Mouse (Mus musculus): ENCODE data around the gene Cxcl15. TPM values are rescaled to one million over a fixed set of nuclear protein-coding genes. Genes with fewer than 3 reads are reported as not detected.
"Not testable (repeated sequence)": the region's sequence is repeated elsewhere in the genome, so short reads cannot be mapped to it uniquely, and the experiment has no call there.

Cxcl15 gene
- polyA plus RNA-seq, 1 experiment from 2014 or later = not detected

DNA sequence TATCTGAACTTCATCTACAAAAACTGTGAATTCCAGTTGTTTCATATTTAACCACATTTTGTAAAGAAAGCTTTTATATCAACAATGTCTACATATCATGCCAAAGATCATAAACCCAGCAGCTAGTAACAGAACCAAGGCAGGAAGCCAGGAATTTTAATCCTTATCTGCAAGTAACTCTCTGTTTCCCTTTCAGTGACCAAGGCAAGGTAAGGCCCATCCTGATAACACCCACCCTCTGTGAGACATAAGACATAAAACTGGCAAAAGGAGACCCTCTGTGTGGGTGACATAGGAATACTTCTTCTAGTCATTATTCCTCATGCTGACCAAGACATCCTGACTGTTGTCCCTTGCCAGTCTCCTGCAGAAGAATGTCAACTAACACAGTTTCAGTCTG is 10.2 kb downstream of the Cxcl15 start:
- no peak overlapping the region for H3K4me3 ChIP-seq (replicated peaks)
- no peaks in the 10 kb centered on the region for H3K27me3 ChIP-seq
- no peak overlapping the region for H3K27ac ChIP-seq
- H3K4me1 ChIP-seq (replicated peaks) = no peaks in the 10 kb centered on the region
- H3K4me2 ChIP-seq = no peak overlapping the region
- no peaks in the 10 kb centered on the region for H3K36me3 ChIP-seq
- no peak for ATAC-seq (ENCODE audit: low read depth)
- DNase-seq = no peak
- no peaks in the 10 kb centered on the region for H3K9me3 ChIP-seq (replicated peaks)
- H3K9ac ChIP-seq = no peak overlapping the region

GRCm38 (mm10) chr5:90806050-90806449 is 11.7 kb downstream of the Cxcl15 start:
- no peaks in the 10 kb centered on the region for H3K9me3 ChIP-seq (replicated peaks)
- no peak overlapping the region for H3K4me2 ChIP-seq
- ATAC-seq (ENCODE audit: low read depth) (no peak), DNase-seq (no peak)
- H3K4me3 ChIP-seq (replicated peaks) = no peak overlapping the region
- no peak overlapping the region for H3K27ac ChIP-seq
- no peaks in the 10 kb centered on the region for H3K36me3 ChIP-seq
- no peaks in the 10 kb centered on the region for H3K27me3 ChIP-seq
- no peak overlapping the region for H3K9ac ChIP-seq
- no peaks in the 10 kb centered on the region for H3K4me1 ChIP-seq (replicated peaks)

- H3K4me2 ChIP-seq = no peak overlapping the region
- 59% methylated on average over 3 of the region's 3 CpGs for WGBS (ENCODE audit: insufficient replicate concordance)
- no peaks in the 10 kb centered on the region for H3K36me3 ChIP-seq
- H3K4me1 ChIP-seq (replicated peaks) = no peaks in the 10 kb centered on the region
- H3K4me3 ChIP-seq (replicated peaks) = no peak overlapping the region
- H3K9me3 ChIP-seq (replicated peaks) = no peaks in the 10 kb centered on the region
- DNase-seq = no peak
- no peak overlapping the region for H3K27ac ChIP-seq
- no peaks in the 10 kb centered on the region for H3K27me3 ChIP-seq
- no peak for ATAC-seq (ENCODE audit: low read depth)
- H3K9ac ChIP-seq = no peak overlapping the region
These were observed 13.0 kb downstream of the Cxcl15 start for GRCm38 (mm10) chr5:90807176-90807950.

- no peak overlapping the region for H3K27ac ChIP-seq
- DNase-seq (no peak), ATAC-seq (ENCODE audit: low read depth) (no peak)
- H3K36me3 ChIP-seq = no peaks in the 10 kb centered on the region
- no peaks in the 10 kb centered on the region for H3K9me3 ChIP-seq (replicated peaks)
- no peaks in the 10 kb centered on the region for H3K27me3 ChIP-seq
- H3K4me2 ChIP-seq = no peak overlapping the region
- no peaks in the 10 kb centered on the region for H3K4me1 ChIP-seq (replicated peaks)
- H3K4me3 ChIP-seq (replicated peaks) = no peak overlapping the region
- H3K9ac ChIP-seq = no peak overlapping the region
These were observed 25.4 kb downstream of the Cxcl15 start for GRCm38 (mm10) chr5:90819756-90820155.

GRCm38 (mm10) chr5:90832145-90832767 is 37.9 kb downstream of the Cxcl15 start:
- no peak overlapping the region for H3K4me2 ChIP-seq
- H3K9ac ChIP-seq = no peak overlapping the region
- WGBS (ENCODE audit: insufficient replicate concordance) = 70% methylated on average over 11 of the region's 11 CpGs
- H3K36me3 ChIP-seq = no peaks in the 10 kb centered on the region
- no peak overlapping the region for H3K27ac ChIP-seq
- ATAC-seq (ENCODE audit: low read depth) (no peak), DNase-seq (no peak)
- H3K9me3 ChIP-seq (replicated peaks) = no peaks in the 10 kb centered on the region
- H3K27me3 ChIP-seq = no peaks in the 10 kb centered on the region
- H3K4me1 ChIP-seq (replicated peaks) = no peaks in the 10 kb centered on the region
- no peak overlapping the region for H3K4me3 ChIP-seq (replicated peaks)

DNA sequence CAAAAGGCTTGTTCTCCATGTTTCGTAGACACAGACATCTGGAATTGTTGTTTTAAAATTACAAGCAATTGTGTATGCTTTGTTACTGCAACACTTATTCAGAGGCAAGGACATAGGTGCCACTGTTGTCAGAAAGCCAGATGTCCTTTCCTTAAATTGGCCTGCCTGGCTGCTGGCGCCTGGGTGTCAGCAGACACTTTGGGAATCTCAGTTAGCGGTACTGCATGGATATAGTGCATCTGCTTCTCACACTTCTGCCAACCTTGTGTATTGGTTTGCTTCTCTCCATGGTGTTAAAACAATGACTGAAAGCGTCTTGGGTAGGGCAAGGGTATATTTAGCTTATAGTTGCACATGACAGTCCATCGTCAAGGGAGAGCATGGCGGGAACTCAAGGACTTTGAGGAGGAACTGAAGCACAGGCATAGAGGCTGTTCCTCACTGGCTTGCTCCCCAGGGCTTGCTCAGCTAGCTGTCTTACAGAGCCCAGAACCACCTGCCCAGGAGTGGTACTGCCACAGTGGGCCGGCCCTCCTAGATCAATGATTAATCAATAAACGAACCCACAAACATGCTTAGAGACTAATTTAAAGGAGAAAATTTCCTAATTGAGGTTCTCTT is 38.5 kb downstream of the Cxcl15 start:
- WGBS (ENCODE audit: insufficient replicate concordance) = 75% methylated on average over 8 of the region's 8 CpGs
- no peak overlapping the region for H3K4me2 ChIP-seq
- no peaks in the 10 kb centered on the region for H3K27me3 ChIP-seq
- no peak for DNase-seq
- no peak overlapping the region for H3K9ac ChIP-seq
- no peak overlapping the region for H3K4me3 ChIP-seq (replicated peaks)
- no peak overlapping the region for H3K27ac ChIP-seq
- no peak for ATAC-seq (ENCODE audit: low read depth)
- H3K36me3 ChIP-seq = no peaks in the 10 kb centered on the region
- H3K4me1 ChIP-seq (replicated peaks) = no peaks in the 10 kb centered on the region
- H3K9me3 ChIP-seq (replicated peaks) = no peaks in the 10 kb centered on the region

GRCm38 (mm10) chr5:90834436-90834835 is 40.1 kb downstream of the Cxcl15 start:
- Histone ChIP-seq H3K9ac (no peak overlapping the region), H3K27me3 (no peaks in the 10 kb centered on the region), H3K36me3 (no peaks in the 10 kb centered on the region), H3K27ac (no peak overlapping the region), H3K4me1 (replicated peaks) (no peaks in the 10 kb centered on the region), H3K9me3 (replicated peaks) (no peaks in the 10 kb centered on the region), H3K4me3 (replicated peaks) (no peak overlapping the region), H3K4me2 (no peak overlapping the region)
- WGBS (ENCODE audit: insufficient replicate concordance) = 61% methylated on average over 4 of the region's 4 CpGs
- DNase-seq (no peak), ATAC-seq (ENCODE audit: low read depth) (no peak)

DNA sequence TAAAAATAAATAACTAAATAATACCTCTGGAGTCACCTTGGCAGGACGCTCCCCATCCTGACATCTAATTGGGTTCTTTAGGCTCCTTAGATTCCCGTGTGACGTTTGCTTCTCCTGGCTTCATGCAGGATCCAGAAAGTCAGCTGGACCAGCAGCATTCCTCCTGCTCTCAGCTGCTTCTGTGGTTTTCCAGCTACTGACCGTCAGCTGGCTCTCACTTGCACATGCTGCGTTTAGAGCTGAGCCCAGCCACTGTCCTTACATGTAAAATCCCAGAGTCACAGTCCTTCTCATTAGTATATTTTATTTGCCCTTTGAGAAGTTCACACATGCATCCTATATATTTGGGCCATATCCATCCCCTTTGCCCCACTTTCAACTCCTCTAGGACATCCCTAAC is 44.2 kb downstream of the Cxcl15 start:
- H3K27me3 ChIP-seq = no peaks in the 10 kb centered on the region
- no peaks in the 10 kb centered on the region for H3K4me1 ChIP-seq (replicated peaks)
- H3K4me2 ChIP-seq = no peak overlapping the region
- H3K27ac ChIP-seq = no peak overlapping the region
- no peaks in the 10 kb centered on the region for H3K9me3 ChIP-seq (replicated peaks)
- H3K36me3 ChIP-seq = no peaks in the 10 kb centered on the region
- H3K4me3 ChIP-seq (replicated peaks) = no peak overlapping the region
- DNase-seq = no peak
- H3K9ac ChIP-seq = no peak overlapping the region
- ATAC-seq (ENCODE audit: low read depth) = no peak
- 67% methylated on average over 5 of the region's 5 CpGs for WGBS (ENCODE audit: insufficient replicate concordance)

DNA sequence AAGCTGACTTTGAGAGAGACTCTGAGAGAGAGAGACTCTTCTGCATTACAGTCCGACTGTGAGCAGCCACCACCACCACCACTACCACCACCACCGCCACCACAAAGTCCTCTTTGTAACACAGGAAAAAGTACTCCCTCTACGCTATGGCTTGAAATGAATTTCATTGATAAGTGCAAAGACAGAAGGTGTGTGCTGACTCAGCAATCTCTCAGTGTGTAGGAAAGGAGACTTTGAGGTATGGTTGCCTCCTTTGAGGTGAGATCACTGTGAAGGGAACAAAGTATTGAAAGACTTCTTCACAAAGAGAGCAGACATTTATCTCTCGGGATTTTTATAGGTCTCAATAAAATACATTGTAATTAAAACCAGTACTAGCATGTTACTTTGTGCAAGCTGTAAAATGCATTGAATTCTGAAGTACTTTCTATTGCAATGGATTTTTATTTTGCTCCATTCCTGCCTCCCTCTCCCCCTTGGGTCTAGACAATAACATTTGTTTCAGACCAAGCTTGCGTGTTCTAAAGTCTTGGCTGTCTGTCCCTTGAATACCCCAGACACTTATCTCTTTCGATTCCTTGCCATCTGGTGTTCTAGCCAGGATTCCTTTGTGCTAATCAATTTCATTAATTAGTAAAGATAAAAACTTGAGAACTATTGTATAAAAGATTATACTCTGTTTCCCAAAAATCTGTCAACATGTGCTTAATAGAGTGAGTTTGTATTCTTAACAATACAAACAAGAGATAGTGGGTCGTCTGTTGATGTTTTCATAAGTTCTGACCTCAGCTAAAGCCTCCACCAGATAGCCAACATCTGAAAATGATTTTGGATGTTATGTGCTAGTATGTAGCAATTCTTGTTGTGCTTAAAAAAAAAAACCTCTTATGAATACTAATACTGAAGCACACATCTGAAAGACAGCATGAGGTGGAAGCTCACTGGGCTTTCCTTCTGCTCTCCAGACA is 46.9 kb downstream of the Cxcl15 start:
- Histone ChIP-seq H3K4me3 (replicated peaks) (no peak overlapping the region), H3K27me3 (no peaks in the 10 kb centered on the region), H3K27ac (no peak overlapping the region), H3K36me3 (no peaks in the 10 kb centered on the region), H3K4me2 (no peak overlapping the region), H3K4me1 (replicated peaks) (no peaks in the 10 kb centered on the region), H3K9ac (no peak overlapping the region), H3K9me3 (replicated peaks) (no peaks in the 10 kb centered on the region)
- WGBS (ENCODE audit: insufficient replicate concordance) = 53% methylated on average over 7 of the region's 7 CpGs
- DNase-seq (no peak), ATAC-seq (ENCODE audit: low read depth) (no peak)

DNA sequence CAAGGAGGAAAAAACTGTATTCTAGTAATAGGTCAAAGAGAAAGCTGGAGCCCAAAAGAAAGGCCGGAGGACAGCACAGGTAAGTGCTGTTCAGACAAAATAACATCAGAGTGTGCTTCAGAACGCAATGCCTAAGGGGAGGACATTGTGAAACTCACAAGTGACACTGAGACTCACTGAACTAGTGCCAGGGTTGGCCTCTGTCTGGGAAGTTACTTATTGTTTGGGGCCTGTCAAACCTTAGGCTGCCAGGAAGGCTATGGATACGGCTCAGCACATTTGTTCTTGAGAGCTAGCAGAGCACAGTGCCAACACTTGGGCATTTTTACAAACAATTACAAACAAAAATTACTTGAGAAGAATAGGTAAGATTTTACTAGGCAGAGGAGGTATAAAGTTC is 49.6 kb downstream of the Cxcl15 start:
- ATAC-seq (ENCODE audit: low read depth) (no peak), DNase-seq (no peak)
- Histone ChIP-seq H3K27me3 (no peaks in the 10 kb centered on the region), H3K4me2 (no peak overlapping the region), H3K4me1 (replicated peaks) (no peaks in the 10 kb centered on the region), H3K27ac (no peak overlapping the region), H3K9ac (no peak overlapping the region), H3K36me3 (no peaks in the 10 kb centered on the region), H3K9me3 (replicated peaks) (no peaks in the 10 kb centered on the region), H3K4me3 (replicated peaks) (no peak overlapping the region)
- WGBS (ENCODE audit: insufficient replicate concordance) = 72% methylated on average over 3 of the region's 3 CpGs

- not testable (repeated sequence) for H3K27ac ChIP-seq; H3K4me2 ChIP-seq; H3K36me3 ChIP-seq; H3K9ac ChIP-seq; H3K9me3 ChIP-seq (replicated peaks); DNase-seq; H3K27me3 ChIP-seq; ATAC-seq (ENCODE audit: low read depth); H3K4me1 ChIP-seq (replicated peaks); H3K4me3 ChIP-seq (replicated peaks)
- WGBS (ENCODE audit: insufficient replicate concordance) = 73% methylated on average over 7 of the region's 7 CpGs
These were observed 55.8 kb downstream of the Cxcl15 start for GRCm38 (mm10) chr5:90850096-90850495.
